Mouse (Mus musculus) cortical plate, adult 2 months (tissue): ENCODE measurements at regions not wholly inside any gene's neighbourhood (a gene's known extent, or its start where the extent isn't known, plus 50 kb on each side); places are given as distances from the start of the nearest gene placed in this dataset.

Experiments used
- H3K27ac ChIP-seq: fragments of 200-500 bp; 2 replicates; pipeline ENCODE4 v1.5.1; 2012; ENCODE audit warnings: low read length, control low read depth, inconsistent platforms; ENCODE audit not compliant: insufficient read depth
- H3K4me1 ChIP-seq: fragments of 200-500 bp; 2 replicates; pipeline ENCODE4 v1.6.1; 2011; ENCODE audit warnings: low read length; ENCODE audit not compliant: control insufficient read depth, insufficient read depth
- H3K4me3 ChIP-seq: fragments of 200-500 bp; 2 replicates; pipeline ENCODE4 v1.5.1; 2011; ENCODE audit warnings: mild to moderate bottlenecking, low read length, control low read depth; ENCODE audit not compliant: insufficient read depth
- CTCF ChIP-seq: fragments of 200-500 bp; IDR thresholded peaks from 2 replicates; pipeline ENCODE4 v1.5.1; 2011; ENCODE audit warnings: mild to moderate bottlenecking, control low read depth, low read length; ENCODE audit not compliant: insufficient read depth; ENCODE audit errors: extremely low read depth
- POLR2A ChIP-seq: fragments of 200-500 bp; IDR thresholded peaks from 2 replicates; pipeline ENCODE4 v1.6.1; 2011; ENCODE audit warnings: mild to moderate bottlenecking, low read length, control low read depth; ENCODE audit not compliant: insufficient read depth; ENCODE audit errors: extremely low read depth

DNA sequence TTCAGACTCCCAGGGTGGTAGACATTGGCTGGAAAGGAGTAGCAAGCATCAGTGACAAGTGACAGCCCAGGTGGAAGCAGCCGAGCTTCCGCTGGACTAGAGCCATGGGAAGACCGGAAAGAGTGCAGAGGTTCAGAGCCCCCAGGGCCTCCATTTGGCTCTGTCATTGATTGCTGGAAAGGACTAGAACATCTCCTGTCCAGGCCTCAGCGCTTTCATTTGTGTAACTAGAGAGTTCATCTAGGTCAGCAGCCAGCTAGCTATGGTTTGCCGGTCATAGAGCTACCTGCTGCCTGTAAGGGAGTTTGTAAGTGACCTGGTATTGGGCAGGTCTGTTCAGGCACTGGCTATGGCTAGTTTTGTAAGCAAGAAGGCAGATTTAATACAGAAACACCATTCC is 134.3 kb downstream of the Gm10260 start:
- TF ChIP-seq CTCF, result no peak
- no peak for TF ChIP-seq POLR2A
- H3K4me3 ChIP-seq, result no peak overlapping the region
- H3K4me1 ChIP-seq, result peaks cover 8% of the 10 kb centered on the region
- no peak overlapping the region for H3K27ac ChIP-seq

DNA sequence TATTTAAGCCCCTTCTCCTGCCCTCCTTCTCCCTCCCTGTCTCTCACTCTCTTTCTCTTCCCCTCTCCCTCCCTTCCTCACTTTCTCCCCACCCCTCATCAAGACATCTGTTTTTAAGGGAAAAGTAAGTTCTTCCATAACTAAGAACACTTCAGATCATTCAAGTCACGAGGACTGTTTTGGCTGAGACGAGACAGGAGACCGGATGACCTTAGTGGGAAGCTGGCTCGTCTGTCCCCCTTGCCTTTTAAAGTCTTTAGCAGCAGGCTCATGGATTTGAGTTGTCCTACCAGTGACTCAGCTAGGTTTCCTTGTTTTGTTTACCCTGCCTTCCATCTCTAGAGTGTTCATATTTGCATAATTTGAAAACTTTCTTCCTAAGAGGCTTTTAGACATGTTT is 135.0 kb downstream of the Gm10260 start:
- H3K4me1 ChIP-seq, result peaks cover 8% of the 10 kb centered on the region
- no peak overlapping the region for H3K4me3 ChIP-seq
- H3K27ac ChIP-seq, result no peak overlapping the region
- TF ChIP-seq POLR2A (no peak), CTCF (no peak)

DNA sequence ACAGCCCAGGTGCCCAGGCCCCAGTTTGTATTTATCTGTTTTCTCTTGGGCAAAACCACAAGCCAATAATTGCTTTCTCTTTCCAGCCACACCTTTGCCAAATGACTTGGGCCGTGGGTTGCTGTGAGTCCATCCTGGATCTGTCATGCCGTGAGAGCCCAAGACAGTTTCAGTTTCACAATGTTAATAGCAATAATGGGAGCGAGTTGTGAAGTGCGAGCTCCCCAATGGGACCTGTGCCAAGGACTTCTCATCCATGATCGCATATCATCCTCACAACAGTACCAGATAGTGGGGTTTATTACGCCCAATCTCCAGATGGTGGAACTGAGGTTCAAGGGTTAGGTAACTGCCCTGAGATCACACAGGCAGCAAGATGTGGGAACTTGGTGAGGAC is 142.2 kb downstream of the Gm10260 start:
- no peak overlapping the region for H3K4me3 ChIP-seq
- TF ChIP-seq POLR2A (no peak), CTCF (no peak)
- H3K4me1 ChIP-seq, result no peaks in the 10 kb centered on the region
- no peak overlapping the region for H3K27ac ChIP-seq

DNA sequence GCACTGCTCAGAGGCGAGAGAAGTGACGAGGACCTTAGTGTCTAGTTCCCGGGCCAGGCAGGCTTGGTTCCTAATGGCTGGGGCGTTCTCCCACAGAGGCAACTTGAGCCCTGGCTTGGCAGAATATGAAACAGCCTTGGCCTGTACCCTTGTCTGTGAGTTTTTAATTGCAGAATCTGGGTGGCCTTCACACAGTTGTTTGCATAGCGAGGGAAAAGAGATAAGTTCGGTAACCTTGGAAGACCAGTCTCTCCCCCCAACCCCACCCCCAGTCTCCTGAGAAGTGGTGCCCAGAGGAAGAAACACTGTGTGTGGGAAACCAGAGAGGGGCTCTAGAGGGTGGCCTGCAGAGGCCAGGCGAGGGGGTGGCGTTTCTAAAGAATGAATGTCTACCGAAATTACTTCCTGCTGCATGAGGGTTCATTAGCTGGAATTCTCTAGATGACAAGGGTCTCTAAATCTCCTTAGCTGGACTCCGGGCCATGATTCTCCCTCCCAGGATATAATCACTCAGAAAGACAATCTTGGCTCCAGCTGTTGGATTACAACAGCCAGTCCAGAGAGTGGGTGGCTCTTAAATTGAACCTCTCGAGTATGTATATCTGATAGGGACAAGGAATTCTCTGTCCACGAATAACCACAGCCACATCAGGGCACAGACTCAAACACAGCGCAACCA is 142.8 kb downstream of the Gm10260 start:
- Histone ChIP-seq H3K4me3 (no peak overlapping the region), H3K27ac (no peak overlapping the region), H3K4me1 (no peaks in the 10 kb centered on the region)
- TF ChIP-seq POLR2A (no peak), CTCF (no peak)

DNA sequence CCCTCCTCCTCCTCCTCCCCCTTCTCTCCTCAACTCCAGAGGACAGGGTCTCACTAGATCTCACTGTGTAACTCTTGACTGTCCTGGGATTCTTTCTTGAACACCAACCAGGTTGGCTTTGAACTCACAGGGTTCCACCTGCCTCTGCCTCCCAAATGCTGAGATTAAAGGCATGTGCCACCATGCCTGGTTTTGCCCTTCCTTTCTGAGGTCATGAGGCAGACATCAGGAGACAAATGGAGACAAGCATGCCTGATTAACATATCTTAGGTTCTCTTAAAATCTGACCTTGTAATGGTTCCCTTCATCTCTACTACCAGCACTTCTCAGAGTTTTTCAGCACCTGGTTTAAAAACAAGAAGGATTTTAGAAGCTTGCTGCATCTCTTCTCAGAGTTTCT is 143.5 kb downstream of the Gm10260 start:
- TF ChIP-seq CTCF (no peak), POLR2A (no peak)
- H3K4me1 ChIP-seq, result no peaks in the 10 kb centered on the region
- no peak overlapping the region for H3K27ac ChIP-seq
- no peak overlapping the region for H3K4me3 ChIP-seq

DNA sequence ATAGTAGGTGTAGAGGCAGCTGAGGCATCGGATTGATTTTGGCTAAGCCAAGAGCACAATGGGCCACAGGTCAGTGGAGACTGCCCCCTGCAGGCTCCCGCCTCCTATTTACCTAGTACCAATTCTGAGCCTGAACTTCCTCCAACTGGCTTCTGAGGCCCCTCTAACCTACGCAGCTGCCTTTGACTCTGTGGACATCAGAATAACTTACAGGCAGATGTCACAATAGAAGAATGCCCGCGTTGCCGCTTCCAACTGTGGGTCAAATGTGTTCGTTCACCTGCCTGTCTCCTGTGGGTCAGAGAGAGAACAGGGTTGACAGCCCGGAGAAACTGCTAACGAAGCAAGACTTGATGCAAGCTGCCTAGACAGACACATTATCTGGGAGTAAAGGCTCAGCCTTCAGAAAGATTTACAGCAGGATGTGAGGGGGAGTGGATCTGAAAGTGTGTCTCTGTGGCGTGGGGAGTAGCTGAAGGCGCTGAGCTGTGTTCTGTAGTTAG is 153.2 kb downstream of the Gm10260 start:
- TF ChIP-seq CTCF, result 0 out of 2 replicates have a peak, but pooled peaks have one; percentile 29
- peak; percentile 32; the same call in 1 of the 2 replicates for TF ChIP-seq POLR2A
- H3K4me1 ChIP-seq, result no peaks in the 10 kb centered on the region; the same call in 1 of the 2 replicates
- H3K27ac ChIP-seq, result peak overlapping the region; percentile 47; the same call in 1 of the 2 replicates
- H3K4me3 ChIP-seq, result no peak overlapping the region

DNA sequence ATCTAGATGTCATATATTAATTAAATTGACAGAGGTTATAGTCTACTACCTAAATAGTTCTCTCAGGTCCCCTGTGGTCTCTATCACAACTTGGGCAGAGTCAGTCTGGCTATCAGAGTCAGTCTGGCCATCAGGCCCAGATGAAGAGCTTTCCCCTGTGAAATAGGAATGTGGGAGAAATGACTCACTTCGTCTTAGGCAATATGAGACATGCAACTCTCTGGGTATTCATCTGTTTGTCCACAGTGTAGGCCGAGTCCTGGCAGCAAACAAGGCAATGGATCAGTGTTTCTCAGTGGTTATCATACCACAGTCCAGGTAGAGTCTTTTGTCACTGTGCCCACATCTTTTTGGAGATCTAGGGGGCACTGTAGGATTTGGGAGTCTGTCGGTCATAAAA is 156.0 kb downstream of the Gm10260 start:
- Histone ChIP-seq H3K27ac (no peak overlapping the region), H3K4me1 (no peaks in the 10 kb centered on the region; the same call in 1 of the 2 replicates), H3K4me3 (no peak overlapping the region)
- TF ChIP-seq POLR2A (no peak), CTCF (no peak)

DNA sequence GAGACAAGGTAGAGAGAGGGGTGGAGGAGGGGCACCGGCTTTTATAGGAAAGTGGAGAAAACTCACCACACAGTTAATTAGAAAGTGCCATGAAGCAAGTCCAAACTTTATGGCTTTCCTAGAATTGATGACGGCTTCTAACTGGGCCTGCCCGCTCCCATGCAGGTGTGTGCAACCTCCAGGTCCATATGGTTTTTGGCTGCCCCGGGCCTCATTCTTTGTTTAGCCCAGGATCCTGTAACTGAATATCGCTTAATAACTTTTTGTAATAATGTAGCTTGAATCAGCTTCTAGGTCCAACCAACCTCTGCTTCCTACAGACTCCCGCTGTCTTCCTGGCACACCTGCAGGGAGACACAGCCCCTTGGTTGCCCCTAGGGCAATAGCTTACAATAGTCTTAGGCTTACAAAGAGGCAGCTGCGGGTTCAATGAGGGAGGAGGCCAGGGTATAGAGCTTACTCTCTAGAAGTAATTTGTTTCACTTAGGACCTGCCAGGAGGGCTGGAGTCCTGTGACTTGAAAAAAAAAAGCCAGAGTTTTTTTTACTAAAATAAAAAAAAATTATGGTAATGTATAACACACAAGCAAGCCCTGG is 159.2 kb downstream of the Gm10260 start:
- H3K4me3 ChIP-seq, result no peak overlapping the region
- H3K27ac ChIP-seq, result no peak overlapping the region
- H3K4me1 ChIP-seq, result no peaks in the 10 kb centered on the region; the same call in 1 of the 2 replicates
- no peak for TF ChIP-seq POLR2A
- TF ChIP-seq CTCF, result no peak

DNA sequence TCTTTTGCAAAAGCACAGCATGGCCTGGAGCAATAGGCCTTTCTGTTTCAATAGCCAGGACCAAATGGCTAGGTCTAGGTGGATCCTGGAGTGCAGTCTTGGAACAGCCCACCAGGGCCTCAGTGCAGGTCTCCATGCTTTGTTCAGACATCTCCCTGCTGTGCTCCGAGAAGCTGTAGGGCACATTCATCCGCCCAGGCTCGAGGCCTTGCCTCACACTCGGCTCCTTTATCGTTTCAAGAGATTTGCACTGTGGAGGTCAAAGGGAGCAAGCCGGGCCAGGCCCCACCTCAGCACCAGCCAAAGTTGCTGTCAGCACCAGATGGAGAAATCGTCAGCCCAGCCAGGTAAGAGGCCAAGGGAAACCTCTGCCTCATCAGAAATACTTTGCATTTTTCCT is 160.3 kb downstream of the Gm10260 start:
- Histone ChIP-seq H3K4me1 (no peaks in the 10 kb centered on the region; the same call in 1 of the 2 replicates), H3K27ac (no peak overlapping the region), H3K4me3 (no peak overlapping the region)
- TF ChIP-seq CTCF, result no peak
- no peak for TF ChIP-seq POLR2A

DNA sequence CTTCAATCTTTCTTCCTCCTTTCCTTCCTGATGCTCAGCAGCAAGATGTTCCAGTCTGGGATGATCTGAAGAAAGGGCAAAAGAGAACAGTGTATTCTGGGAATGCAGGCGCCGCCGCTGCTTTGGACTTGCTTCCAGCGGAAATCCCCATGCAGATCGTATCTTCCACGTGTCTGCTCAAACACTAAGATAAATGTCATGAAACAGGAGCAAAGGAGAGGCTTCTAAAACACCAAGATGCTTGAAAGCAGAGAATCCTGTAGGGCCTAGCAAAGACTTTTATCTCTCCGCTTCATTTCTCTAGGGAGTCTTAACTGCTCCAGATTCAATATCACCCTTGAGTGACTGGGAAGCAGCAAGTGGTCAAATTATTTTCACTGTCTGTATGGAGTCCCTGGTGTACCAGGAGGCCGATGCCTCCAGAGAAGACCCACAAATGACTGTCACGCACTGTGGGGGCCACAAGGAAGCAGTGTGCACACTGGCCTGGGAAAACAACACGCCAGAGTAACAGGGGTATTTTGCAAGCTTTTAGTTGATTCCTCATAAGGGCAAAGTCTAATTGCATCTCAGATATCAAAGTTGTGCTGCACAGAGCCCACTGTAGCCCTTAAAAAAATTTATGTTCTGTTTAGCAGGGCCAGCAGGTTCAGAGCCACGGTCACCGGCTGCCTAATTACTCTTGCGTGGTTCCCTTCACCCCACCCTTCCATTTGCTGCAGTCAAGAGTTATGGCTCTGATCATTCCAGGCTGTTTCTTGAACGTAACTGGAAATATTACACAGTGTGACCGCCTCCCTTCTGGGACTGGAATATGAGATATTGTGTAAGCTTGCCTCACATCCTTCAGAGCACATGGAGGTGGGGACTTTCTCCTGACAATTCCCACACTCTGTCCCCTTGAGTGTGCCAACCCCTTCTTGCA is 161.7 kb downstream of the Gm10260 start:
- TF ChIP-seq CTCF (no peak), POLR2A (no peak)
- no peak overlapping the region for H3K27ac ChIP-seq

More for the DNA sequence above, 161.7 kb downstream of the Gm10260 start:
- Histone ChIP-seq H3K4me1 (no peaks in the 10 kb centered on the region; the same call in 1 of the 2 replicates), H3K4me3 (no peak overlapping the region)
